Mouse (Mus musculus): ENCODE measurements around the gene Ddx25. TPM values are rescaled to one million over a fixed set of nuclear protein-coding genes. Genes with fewer than 3 reads are reported as not detected.

Ddx25 gene
- polyA plus RNA-seq, 1 experiment from 2014 or later: 2.8 TPM

GRCm38 (mm10) chr9:35518169-35518568 is 40.2 kb downstream of the Ddx25 start, which contains the start of gene Gm1113:
TSS of gene Gm1113 (minus strand) at chr9:35518269.
- Histone ChIP-seq H3K27me3 (no peaks in the 10 kb centered on the region), H3K36me3 (no peaks in the 10 kb centered on the region), H3K9me3 (replicated peaks) (no peaks in the 10 kb centered on the region), H3K4me1 (0 out of 2 replicates have a peak, but pooled peaks cover 4% of the 10 kb centered on the region), H3K4me2 (replicated peaks) (no peak within 1 kb of the TSS), H3K9ac (no peak within 1 kb of the TSS), H3K27ac (replicated peaks) (no peak within 1 kb of the TSS), H3K4me3 (replicated peaks) (no peak within 1 kb of the TSS)
- no peak for ATAC-seq (ENCODE audit: insufficient number of reproducible peaks, low FRiP score, low TSS enrichment, low read depth)
- WGBS: 75% methylated on average over 3 of the region's 3 CpGs

GRCm38 (mm10) chr9:35516711-35517110 is 41.6 kb downstream of the Ddx25 start:
- Histone ChIP-seq H3K27me3 (no peaks in the 10 kb centered on the region), H3K4me3 (replicated peaks) (no peak overlapping the region), H3K9me3 (replicated peaks) (no peaks in the 10 kb centered on the region), H3K27ac (replicated peaks) (no peak overlapping the region), H3K36me3 (no peaks in the 10 kb centered on the region), H3K4me1 (no peaks in the 10 kb centered on the region), H3K4me2 (replicated peaks) (no peak overlapping the region), H3K9ac (no peak overlapping the region)
- WGBS: 92% methylated on average over 16 of the region's 16 CpGs
- ATAC-seq (ENCODE audit: insufficient number of reproducible peaks, low FRiP score, low TSS enrichment, low read depth): no peak

GRCm38 (mm10) chr9:35516182-35516581 is 42.1 kb downstream of the Ddx25 start:
- H3K4me1 ChIP-seq: no peaks in the 10 kb centered on the region
- no peaks in the 10 kb centered on the region for H3K27me3 ChIP-seq
- H3K27ac ChIP-seq (replicated peaks): no peak overlapping the region
- ATAC-seq (ENCODE audit: insufficient number of reproducible peaks, low FRiP score, low TSS enrichment, low read depth): no peak
- H3K4me3 ChIP-seq (replicated peaks): no peak overlapping the region
- H3K36me3 ChIP-seq: no peaks in the 10 kb centered on the region
- no peak overlapping the region for H3K4me2 ChIP-seq (replicated peaks)
- no peak overlapping the region for H3K9ac ChIP-seq
- WGBS: 84% methylated on average over 5 of the region's 5 CpGs
- no peaks in the 10 kb centered on the region for H3K9me3 ChIP-seq (replicated peaks)

GRCm38 (mm10) chr9:35513900-35514299 is 44.4 kb downstream of the Ddx25 start:
- H3K4me3 ChIP-seq (replicated peaks): no peak overlapping the region
- H3K4me1 ChIP-seq: no peaks in the 10 kb centered on the region
- WGBS: 81% methylated on average over 4 of the region's 4 CpGs
- no peak overlapping the region for H3K9ac ChIP-seq
- H3K27ac ChIP-seq (replicated peaks): no peak overlapping the region
- ATAC-seq (ENCODE audit: insufficient number of reproducible peaks, low FRiP score, low TSS enrichment, low read depth): no peak
- H3K9me3 ChIP-seq (replicated peaks): no peaks in the 10 kb centered on the region
- H3K27me3 ChIP-seq: no peaks in the 10 kb centered on the region
- H3K4me2 ChIP-seq (replicated peaks): no peak overlapping the region
- no peaks in the 10 kb centered on the region for H3K36me3 ChIP-seq

- Histone ChIP-seq H3K9ac (no peak overlapping the region), H3K9me3 (replicated peaks) (no peaks in the 10 kb centered on the region), H3K4me3 (replicated peaks) (no peak overlapping the region), H3K4me1 (peaks cover 11% of the 10 kb centered on the region), H3K27me3 (no peaks in the 10 kb centered on the region), H3K27ac (replicated peaks) (peak overlapping the region; percentile 82), H3K36me3 (0 out of 2 replicates have a peak, but pooled peaks cover 17% of the 10 kb centered on the region), H3K4me2 (replicated peaks) (no peak overlapping the region)
- peak; percentile 70 for ATAC-seq (ENCODE audit: insufficient number of reproducible peaks, low FRiP score, low TSS enrichment, low read depth)
- 23% methylated on average over 8 of the region's 8 CpGs for WGBS
Observed at GRCm38 (mm10) chr9:35508234-35508633, 50.1 kb downstream of the Ddx25 start.

GRCm38 (mm10) chr9:35502361-35503000 is 55.8 kb downstream of the Ddx25 start:
- 87% methylated on average over 10 of the region's 10 CpGs for WGBS
- H3K4me1 ChIP-seq: peaks cover under 1% of the 10 kb centered on the region
- no peaks in the 10 kb centered on the region for H3K27me3 ChIP-seq
- H3K27ac ChIP-seq (replicated peaks): no peak overlapping the region
- H3K9ac ChIP-seq: no peak overlapping the region
- peaks cover 54% of the 10 kb centered on the region for H3K36me3 ChIP-seq
- ATAC-seq (ENCODE audit: insufficient number of reproducible peaks, low FRiP score, low TSS enrichment, low read depth): no peak
- H3K4me2 ChIP-seq (replicated peaks): no peak overlapping the region
- no peaks in the 10 kb centered on the region for H3K9me3 ChIP-seq (replicated peaks)
- H3K4me3 ChIP-seq (replicated peaks): no peak overlapping the region

- Histone ChIP-seq H3K9ac (no peak overlapping the region), H3K4me2 (replicated peaks) (no peak overlapping the region), H3K36me3 (peaks cover 60% of the 10 kb centered on the region), H3K4me3 (replicated peaks) (no peak overlapping the region), H3K27me3 (no peaks in the 10 kb centered on the region), H3K9me3 (replicated peaks) (no peaks in the 10 kb centered on the region), H3K4me1 (no peaks in the 10 kb centered on the region), H3K27ac (replicated peaks) (no peak overlapping the region)
- WGBS: 69% methylated on average over 6 of the region's 6 CpGs
- no peak for ATAC-seq (ENCODE audit: insufficient number of reproducible peaks, low FRiP score, low TSS enrichment, low read depth)
Observed at GRCm38 (mm10) chr9:35499946-35500345, 58.4 kb downstream of the Ddx25 start.

GRCm38 (mm10) chr9:35495471-35495870 is 62.9 kb downstream of the Ddx25 start:
- no peak overlapping the region for H3K27ac ChIP-seq (replicated peaks)
- H3K4me1 ChIP-seq: peaks cover 5% of the 10 kb centered on the region; the same call in 1 of the 2 replicates
- no peak overlapping the region for H3K4me2 ChIP-seq (replicated peaks)
- no peak overlapping the region for H3K9ac ChIP-seq
- no peak for ATAC-seq (ENCODE audit: insufficient number of reproducible peaks, low FRiP score, low TSS enrichment, low read depth)
- peaks cover 33% of the 10 kb centered on the region; the same call in 1 of the 2 replicates for H3K36me3 ChIP-seq
- H3K4me3 ChIP-seq (replicated peaks): no peak overlapping the region
- no peaks in the 10 kb centered on the region for H3K9me3 ChIP-seq (replicated peaks)
- WGBS: 44% methylated on average over 3 of the region's 3 CpGs
- no peaks in the 10 kb centered on the region for H3K27me3 ChIP-seq

GRCm38 (mm10) chr9:35494937-35495336 is 63.4 kb downstream of the Ddx25 start:
- Histone ChIP-seq H3K4me3 (replicated peaks) (no peak overlapping the region), H3K9me3 (replicated peaks) (no peaks in the 10 kb centered on the region), H3K27ac (replicated peaks) (no peak overlapping the region), H3K4me2 (replicated peaks) (no peak overlapping the region), H3K4me1 (peaks cover 5% of the 10 kb centered on the region; the same call in 1 of the 2 replicates), H3K36me3 (peaks cover 29% of the 10 kb centered on the region; the same call in 1 of the 2 replicates), H3K27me3 (no peaks in the 10 kb centered on the region), H3K9ac (no peak overlapping the region)
- WGBS: 37% methylated on average over 4 of the region's 4 CpGs
- ATAC-seq (ENCODE audit: insufficient number of reproducible peaks, low FRiP score, low TSS enrichment, low read depth): no peak

GRCm38 (mm10) chr9:35493733-35494092 is 64.6 kb downstream of the Ddx25 start:
- Histone ChIP-seq H3K36me3 (peaks cover 34% of the 10 kb centered on the region), H3K27ac (replicated peaks) (no peak overlapping the region)
- 56% methylated on average over 4 of the region's 4 CpGs for WGBS

GRCm38 (mm10) chr9:35493033-35493732 is 65.1 kb downstream of the Ddx25 start:
- no peak for ATAC-seq (ENCODE audit: insufficient number of reproducible peaks, low FRiP score, low TSS enrichment, low read depth)
- no peak overlapping the region for H3K4me3 ChIP-seq (replicated peaks)

More at GRCm38 (mm10) chr9:35493733-35494092, 64.6 kb downstream of the Ddx25 start:
- no peaks in the 10 kb centered on the region for H3K9me3 ChIP-seq (replicated peaks)
- no peaks in the 10 kb centered on the region for H3K27me3 ChIP-seq
- H3K4me3 ChIP-seq (replicated peaks): no peak overlapping the region
- no peak overlapping the region for H3K4me2 ChIP-seq (replicated peaks)
- no peak overlapping the region for H3K9ac ChIP-seq
- no peak for ATAC-seq (ENCODE audit: insufficient number of reproducible peaks, low FRiP score, low TSS enrichment, low read depth)
- H3K4me1 ChIP-seq: peaks cover 5% of the 10 kb centered on the region; the same call in 1 of the 2 replicates

More at GRCm38 (mm10) chr9:35493033-35493732, 65.1 kb downstream of the Ddx25 start:
- 45% methylated on average over 7 of the region's 7 CpGs for WGBS
- Histone ChIP-seq H3K4me2 (replicated peaks) (no peak overlapping the region), H3K9me3 (replicated peaks) (no peaks in the 10 kb centered on the region), H3K36me3 (peaks cover 34% of the 10 kb centered on the region), H3K27ac (replicated peaks) (no peak overlapping the region), H3K4me1 (peaks cover 5% of the 10 kb centered on the region; the same call in 1 of the 2 replicates), H3K9ac (no peak overlapping the region), H3K27me3 (no peaks in the 10 kb centered on the region)
